Mouse (Mus musculus) MEL (cell line): ENCODE results near the gene Spsb2. TPM values are rescaled to one million over a fixed set of nuclear protein-coding genes. Genes with fewer than 3 reads are reported as not detected.

Experiments used
- DNase-seq: peaks from one replicate; pipeline ENCODE4 v3.0.0; 2011; ENCODE audit warnings: low read depth, low spot score
- H3K27ac ChIP-seq: 2 replicates; pipeline ENCODE4 v1.5.1; 2012; ENCODE audit warnings: low read depth, mild to moderate bottlenecking, control low read depth, low read length, moderate library complexity; ENCODE audit not compliant: control insufficient read depth
- H3K27me3 ChIP-seq, 2 experiments: fragments of 150-350 bp in 1 of 2; sonication (generic) in 1 of 2; 2 replicates each; pipeline ENCODE4 v1.6.1; 2012; ENCODE audit warnings: low read length in 2 of 2, mild to moderate bottlenecking in 2 of 2, improper control_type of control experiment in 1 of 2, moderate library complexity in 1 of 2; ENCODE audit not compliant: insufficient read depth in 2 of 2, control insufficient read depth in 1 of 2
- H3K36me3 ChIP-seq, 2 experiments: 2 replicates each; pipeline ENCODE4 v1.6.1; 2012 to 2014; ENCODE audit warnings: low read length in 2 of 2, improper control_type of control experiment in 1 of 2, inconsistent platforms in 1 of 2, mild to moderate bottlenecking in 1 of 2; ENCODE audit not compliant: insufficient read depth in 2 of 2, control insufficient read depth in 1 of 2
- H3K4me1 ChIP-seq, 2 experiments: fragments of 150-350 bp in 1 of 2; sonication (generic) in 1 of 2; 2 replicates each; pipeline ENCODE4 v1.6.1; 2012; ENCODE audit warnings: low read length in 2 of 2, improper control_type of control experiment in 1 of 2, mild to moderate bottlenecking in 1 of 2; ENCODE audit not compliant: insufficient read depth in 2 of 2, control insufficient read depth in 1 of 2
- H3K4me3 ChIP-seq, 2 experiments: fragments of 150-350 bp in 1 of 2; sonication (generic) in 1 of 2; 2 replicates each; pipeline ENCODE4 v1.5.1; 2012; ENCODE audit warnings: low read depth in 2 of 2, low read length in 2 of 2, mild to moderate bottlenecking in 2 of 2, moderate library complexity in 2 of 2, control low read depth in 1 of 2, improper control_type of control experiment in 1 of 2; ENCODE audit not compliant: control insufficient read depth in 1 of 2, insufficient read depth in 1 of 2
- H3K79me2 ChIP-seq: 2 replicates; pipeline ENCODE4 v1.6.1; 2012; ENCODE audit warnings: mild to moderate bottlenecking, low read length, moderate library complexity; ENCODE audit not compliant: control insufficient read depth, poor library complexity, insufficient read depth
- H3K9ac ChIP-seq: 2 replicates; pipeline ENCODE4 v1.6.1; 2012; ENCODE audit warnings: low read depth, mild to moderate bottlenecking, control low read depth, low read length, moderate library complexity; ENCODE audit not compliant: control insufficient read depth, poor library complexity, severe bottlenecking
- H3K9me3 ChIP-seq: fragments of 150-350 bp; sonication (generic); replicated peaks from 2 replicates; pipeline ENCODE4 v1.6.1; 2012; ENCODE audit warnings: mild to moderate bottlenecking, low read length, improper control_type of control experiment, moderate library complexity; ENCODE audit not compliant: insufficient read depth
- CHD1 ChIP-seq: IDR thresholded peaks from 2 replicates; pipeline ENCODE4 v1.6.1; 2012; ENCODE audit warnings: low read depth, mild to moderate bottlenecking, inconsistent platforms, low read length, improper control_type of control experiment
- CHD2 ChIP-seq: IDR thresholded peaks from 2 replicates; pipeline ENCODE4 v1.6.1; 2011; ENCODE audit warnings: low read length, improper control_type of control experiment
- CTCF ChIP-seq, 3 experiments: IDR thresholded peaks in 2 of 3; conservative IDR thresholded peaks in 1 of 3; 2 replicates each; pipeline ENCODE4 v1.5.1; 2011 to 2012; ENCODE audit warnings: low read length in 3 of 3, low read depth in 2 of 3, mild to moderate bottlenecking in 2 of 3, improper control_type of control experiment in 1 of 3, inconsistent platforms in 1 of 3, mixed read lengths in 1 of 3, moderate library complexity in 1 of 3; ENCODE audit not compliant: control insufficient read depth in 1 of 3, insufficient read depth in 1 of 3, poor library complexity in 1 of 3, severe bottlenecking in 1 of 3
- E2F4 ChIP-seq: IDR thresholded peaks from 2 replicates; pipeline ENCODE4 v1.6.1; 2011; ENCODE audit warnings: low read depth, low read length, improper control_type of control experiment, borderline replicate concordance
- ETS1 ChIP-seq: IDR thresholded peaks from 2 replicates; pipeline ENCODE4 v1.6.1; 2012; ENCODE audit warnings: low read depth, mild to moderate bottlenecking, inconsistent platforms, low read length, improper control_type of control experiment, moderate library complexity
- GATA1 ChIP-seq: IDR thresholded peaks from 2 replicates; pipeline ENCODE4 v1.6.1; 2011; ENCODE audit warnings: low read depth, low read length, improper control_type of control experiment
- HCFC1 ChIP-seq: IDR thresholded peaks from 2 replicates; pipeline ENCODE4 v1.6.1; 2012; ENCODE audit warnings: low read depth, mild to moderate bottlenecking, inconsistent platforms, low read length, improper control_type of control experiment, moderate library complexity
- JUND ChIP-seq: IDR thresholded peaks from 2 replicates; pipeline ENCODE4 v1.6.1; 2011; ENCODE audit warnings: low read depth, mild to moderate bottlenecking, improper control_type of control experiment, low read length
- KAT2A ChIP-seq: conservative IDR thresholded peaks from 2 replicates; pipeline ENCODE4 v1.6.1; 2012; ENCODE audit warnings: low read depth, low read length, improper control_type of control experiment, inconsistent platforms
- MAZ ChIP-seq: IDR thresholded peaks from 2 replicates; pipeline ENCODE4 v1.6.1; 2012; ENCODE audit warnings: low read depth, mild to moderate bottlenecking, inconsistent platforms, low read length, improper control_type of control experiment
- MEF2A ChIP-seq: IDR thresholded peaks from 2 replicates; pipeline ENCODE4 v1.6.1; 2014; ENCODE audit warnings: low read depth, mild to moderate bottlenecking, inconsistent platforms, low read length, improper control_type of control experiment; ENCODE audit not compliant: poor library complexity, insufficient replicate concordance, severe bottlenecking; ENCODE audit errors: extremely low read depth
- MXI1 ChIP-seq: IDR thresholded peaks from 2 replicates; pipeline ENCODE4 v1.6.1; 2011; ENCODE audit warnings: mild to moderate bottlenecking, low read depth, low read length, improper control_type of control experiment
- MYC ChIP-seq: IDR thresholded peaks from 2 replicates; pipeline ENCODE4 v1.6.1; 2011; ENCODE audit warnings: low read depth, mild to moderate bottlenecking, low read length, improper control_type of control experiment, moderate library complexity
- NELFE ChIP-seq: IDR thresholded peaks from 2 replicates; pipeline ENCODE4 v1.6.1; 2011; ENCODE audit warnings: low read depth, low read length, improper control_type of control experiment
- POLR2A ChIP-seq, 2 experiments: IDR thresholded peaks; 2 replicates each; pipeline ENCODE4 v1.6.1; 2011 to 2012; ENCODE audit warnings: low read length in 2 of 2, mild to moderate bottlenecking in 2 of 2, control low read depth in 1 of 2, improper control_type of control experiment in 1 of 2, low read depth in 1 of 2, moderate library complexity in 1 of 2; ENCODE audit not compliant: control insufficient read depth in 1 of 2, insufficient read depth in 1 of 2, poor library complexity in 1 of 2
- POLR2AphosphoS2 ChIP-seq: IDR thresholded peaks from 2 replicates; pipeline ENCODE4 v1.6.1; 2011; ENCODE audit warnings: low read length, improper control_type of control experiment
- RAD21 ChIP-seq: IDR thresholded peaks from 2 replicates; pipeline ENCODE4 v1.6.1; 2011; ENCODE audit warnings: mild to moderate bottlenecking, low read depth, low read length, improper control_type of control experiment
- SIN3A ChIP-seq: IDR thresholded peaks from 2 replicates; pipeline ENCODE4 v1.6.1; 2012; ENCODE audit warnings: low read length, improper control_type of control experiment, inconsistent platforms
- SMC3 ChIP-seq: IDR thresholded peaks from 2 replicates; pipeline ENCODE4 v1.6.1; 2011; ENCODE audit warnings: low read depth, low read length, improper control_type of control experiment
- TAL1 ChIP-seq: IDR thresholded peaks from 2 replicates; pipeline ENCODE4 v1.6.1; 2012; ENCODE audit warnings: mild to moderate bottlenecking, inconsistent platforms, low read length, moderate library complexity, mixed read lengths
- UBTF ChIP-seq: IDR thresholded peaks from 2 replicates; pipeline ENCODE4 v1.6.1; 2012; ENCODE audit warnings: low read depth, mild to moderate bottlenecking, inconsistent platforms, low read length, improper control_type of control experiment, moderate library complexity, borderline replicate concordance; ENCODE audit not compliant: insufficient read depth
- USF2 ChIP-seq, 2 experiments: IDR thresholded peaks; 2 replicates each; pipeline ENCODE4 v1.6.1; 2011 to 2012; ENCODE audit warnings: improper control_type of control experiment in 2 of 2, low read length in 2 of 2, borderline replicate concordance in 1 of 2, inconsistent platforms in 1 of 2, low read depth in 1 of 2, mild to moderate bottlenecking in 1 of 2; ENCODE audit not compliant: insufficient read depth in 1 of 2
- ZC3H11A ChIP-seq: IDR thresholded peaks from 2 replicates; pipeline ENCODE4 v1.6.1; 2012; ENCODE audit warnings: low read depth, mild to moderate bottlenecking, inconsistent platforms, low read length, improper control_type of control experiment
- ZNF384 ChIP-seq: IDR thresholded peaks from 2 replicates; pipeline ENCODE4 v1.6.1; 2012; ENCODE audit warnings: low read depth, mild to moderate bottlenecking, inconsistent platforms, low read length, improper control_type of control experiment
- polyA plus RNA-seq, 2 experiments: library from polyadenylated mRNA; stranded (reverse) in 1 of 2; unstranded in 1 of 2; fragments of >175 nt in 1 of 2; fragments of >200 nt in 1 of 2; gene quantifications; 2 replicates each; pipeline versions ENCODE4 v1.2.1 to v1.2.4; 2012; ENCODE audit warnings: low replicate concordance in 2 of 2, low read depth in 1 of 2; ENCODE audit not compliant: insufficient read length in 2 of 2, insufficient read depth in 1 of 2, missing spikeins in 1 of 2
- total RNA-seq: library from RNA; depleted of rRNA; stranded (reverse); fragments of 300-350 nt; gene quantifications from 2 replicates; pipeline ENCODE4 v1.2.3, GENCODE M21; 2012

The Spsb2 gene
- total and polyA plus RNA-seq, 3 experiments: 7.3 to 7.7 TPM; not detected in 1

DNA sequence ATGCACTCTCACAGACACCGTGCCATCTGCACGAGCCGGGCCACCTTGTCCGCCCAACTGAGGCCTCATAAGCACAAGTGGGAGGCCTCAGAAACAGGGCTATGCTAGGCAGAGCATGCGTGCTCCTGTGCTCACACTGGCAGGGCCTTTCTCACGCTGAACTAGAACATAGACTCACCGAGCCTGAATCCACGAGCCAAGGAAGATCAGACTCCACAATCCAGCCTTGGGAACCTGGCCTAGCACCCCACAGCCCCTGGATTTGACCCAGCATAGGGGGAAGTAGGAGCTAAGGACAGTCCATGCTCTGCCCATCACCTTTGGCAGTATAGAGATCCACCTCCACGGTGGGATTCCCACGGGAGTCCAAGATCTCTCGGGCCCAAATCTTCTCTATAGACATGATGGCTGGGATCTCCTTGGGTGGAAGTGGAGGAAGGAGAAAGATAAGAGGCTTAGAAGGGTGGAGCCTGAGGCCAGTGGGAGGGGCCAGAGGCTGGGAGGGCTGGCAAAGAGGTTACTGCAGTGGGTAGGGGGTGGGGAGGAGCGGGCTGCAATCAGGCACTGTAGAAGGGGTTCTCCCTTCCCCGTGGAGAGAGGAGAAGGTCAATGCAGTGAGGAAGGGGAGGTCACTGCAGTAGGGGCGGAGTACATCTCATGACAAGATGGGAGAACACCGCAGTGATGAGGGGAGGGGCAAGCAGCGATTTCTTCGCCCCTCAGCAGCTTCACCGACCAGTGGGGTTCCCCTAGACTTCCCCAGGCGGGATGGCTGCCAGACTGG is 40.3 kb upstream of the Spsb2 start:
- Histone ChIP-seq H3K9ac (peak overlapping the region; percentile 71), H3K4me3 (peak overlapping the region; percentile 75 to 80), H3K27me3 (peaks cover 0 to 1% of the 10 kb centered on the region in 2 experiments; a peak in 1 of 4 replicates), H3K4me1 (peaks cover 0 to 15% of the 10 kb centered on the region in 2 experiments; a peak in 2 of 4 replicates), H3K9me3 (no peaks in the 10 kb centered on the region), H3K79me2 (no peaks in the 10 kb centered on the region; the same call in 1 of the 2 replicates), H3K36me3 (peaks cover 0 to 6% of the 10 kb centered on the region in 2 experiments; a peak in 1 of 4 replicates), H3K27ac (no peak overlapping the region)
- peak; percentile 78 for DNase-seq
- no peak for TF ChIP-seq HCFC1
- no peak for TF ChIP-seq MYC
- TF ChIP-seq CTCF (IDR thresholded peaks at IDR 0.05 in 2 of 3, conservative IDR thresholded peaks at IDR 0.05 in 1 of 3; ENCODE audit: control insufficient read depth in 1 of 3, insufficient read depth in 1 of 3, low read depth in 2 of 3, low read length in 3 of 3, poor library complexity in 1 of 3, severe bottlenecking in 1 of 3): no peak
- no peak for TF ChIP-seq CHD1
- TF ChIP-seq POLR2AphosphoS2: no peak
- 0 out of 2 replicates have a peak, but pooled peaks have one; percentile 5 for TF ChIP-seq SIN3A
- peak; percentile 39; the same call in 1 of the 2 replicates for TF ChIP-seq MAZ
- no peak for TF ChIP-seq POLR2A (IDR thresholded peaks at IDR 0.05; ENCODE audit: control insufficient read depth in 1 of 2, insufficient read depth in 1 of 2, low read depth in 1 of 2, low read length in 2 of 2, poor library complexity in 1 of 2)
- TF ChIP-seq UBTF: no peak
- 0 out of 2 replicates have a peak, but pooled peaks have one; percentile 31 for TF ChIP-seq MXI1
- TF ChIP-seq JUND: no peak
- TF ChIP-seq RAD21: no peak
- no peak for TF ChIP-seq ZNF384
- TF ChIP-seq NELFE: 0 out of 2 replicates have a peak, but pooled peaks have one; percentile 9
- no peak for TF ChIP-seq ETS1
- no peak for TF ChIP-seq ZC3H11A
- no peak for TF ChIP-seq KAT2A
- TF ChIP-seq TAL1: no peak
- no peak for TF ChIP-seq E2F4
- TF ChIP-seq CHD2: no peak
- TF ChIP-seq GATA1: peak; percentile 11; the same call in 1 of the 2 replicates
- TF ChIP-seq SMC3: no peak
- no peak for TF ChIP-seq MEF2A
- no peak for TF ChIP-seq USF2 (IDR thresholded peaks at IDR 0.05; ENCODE audit: borderline replicate concordance in 1 of 2, insufficient read depth in 1 of 2, low read depth in 1 of 2, low read length in 2 of 2)
